Mouse (Mus musculus) kidney, embryonic 16.5 days (tissue): ENCODE results near the gene Slc22a6. TPM values are rescaled to one million over a fixed set of nuclear protein-coding genes. Genes with fewer than 3 reads are reported as not detected.
A peak's percentile ranks its signal among the peaks of the same experiment; 100 is the strongest.

Experiments
- ATAC-seq: fragments of 200-750 bp; cut with Nextera tagmentation; 2 replicates; pipeline ENCODE4 v1.8.0; 2017; ENCODE audit warnings: moderate TSS enrichment; ENCODE audit not compliant: low FRiP score, low TSS enrichment
- H3K27ac ChIP-seq: fragments of 300-500 bp; sonication (generic); 2 replicates; pipeline ENCODE4 v1.5.1; 2014; ENCODE audit warnings: low read length
- H3K27me3 ChIP-seq: fragments of 300-500 bp; sonication (generic); 2 replicates; pipeline ENCODE4 v1.6.1; 2014; ENCODE audit warnings: low read length, control low read depth, mixed read lengths; ENCODE audit not compliant: insufficient read depth
- H3K36me3 ChIP-seq: fragments of 300-500 bp; sonication (generic); 2 replicates; pipeline ENCODE4 v1.6.1; 2014; ENCODE audit warnings: low read length, control low read depth, mixed read lengths; ENCODE audit not compliant: insufficient read depth
- H3K4me1 ChIP-seq: fragments of 300-500 bp; sonication (generic); 2 replicates; pipeline ENCODE4 v1.6.1; 2014; ENCODE audit warnings: low read length, control low read depth, mixed read lengths; ENCODE audit not compliant: insufficient read depth
- H3K4me2 ChIP-seq: fragments of 300-500 bp; sonication (generic); replicated peaks from 2 replicates; pipeline ENCODE4 v1.6.1; 2014; ENCODE audit warnings: low read depth, low read length
- H3K4me3 ChIP-seq: fragments of 300-500 bp; sonication (generic); 2 replicates; pipeline ENCODE4 v1.5.1; 2014; ENCODE audit warnings: mild to moderate bottlenecking, low read length
- H3K9ac ChIP-seq: fragments of 300-500 bp; sonication (generic); replicated peaks from 2 replicates; pipeline ENCODE4 v1.6.1; 2014; ENCODE audit warnings: low read length
- H3K9me3 ChIP-seq: fragments of 300-500 bp; sonication (generic); 2 replicates; pipeline ENCODE4 v1.6.1; 2016; ENCODE audit warnings: low read length, control low read depth
- WGBS: fragments of 180-500 bp; shearing (Covaris S2); extraction: QIAGEN DNeasy Blood & Tissue Kit; methylation state at CpG from one replicate; pipeline ENCODE4 v1.1.7; 2014; 5-methylcytosine and 5-hydroxymethylcytosine counted together
- polyA plus RNA-seq: library from polyadenylated mRNA; unstranded; fragments of >200 nt; fragmentation: Nextera tagmentation; extraction: Ambion mirVana; gene quantifications from 2 replicates; pipeline ENCODE4 v1.2.1, GENCODE M21; 2015

Slc22a6 gene
- 48.8 and 59.4 TPM in 2 replicates for polyA plus RNA-seq

DNA sequence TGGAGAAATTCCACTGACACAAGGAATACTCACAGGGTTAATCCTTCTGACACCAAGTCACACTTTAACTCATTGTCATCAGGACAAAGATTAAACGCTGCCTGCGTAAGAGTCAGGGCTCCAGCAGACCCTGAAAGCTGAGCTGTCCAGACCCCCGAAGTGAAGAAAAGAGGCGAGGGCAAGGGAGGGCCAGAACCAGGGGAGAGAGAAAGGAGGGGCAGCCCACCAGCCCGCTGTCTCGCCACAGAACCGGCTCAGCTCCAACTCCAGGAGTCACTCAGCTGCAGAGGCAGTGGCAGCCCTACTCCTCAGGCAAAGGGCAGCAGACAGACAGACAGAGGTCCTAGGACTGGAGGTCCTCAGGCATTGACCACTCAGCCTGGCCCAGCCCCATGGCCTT lies at the start of gene Slc22a6:
Slc22a6 (plus strand) TSS at position 136 of the 400 bp plus-strand sequence.
- Histone ChIP-seq H3K27me3 (no peaks in the 10 kb centered on the region), H3K9ac (no peak within 1 kb of the TSS), H3K36me3 (no peaks in the 10 kb centered on the region), H3K27ac (peak within 1 kb of the TSS; percentile 16; the same call in 1 of the 2 replicates), H3K4me3 (peak within 1 kb of the TSS; percentile 7), H3K4me1 (peaks cover 3% of the 10 kb centered on the region; the same call in 1 of the 2 replicates), H3K4me2 (no peak within 1 kb of the TSS), H3K9me3 (no peaks in the 10 kb centered on the region)
- WGBS = 9% methylated on average over 7 of the region's 7 CpGs
- peak; percentile 85 for ATAC-seq

DNA sequence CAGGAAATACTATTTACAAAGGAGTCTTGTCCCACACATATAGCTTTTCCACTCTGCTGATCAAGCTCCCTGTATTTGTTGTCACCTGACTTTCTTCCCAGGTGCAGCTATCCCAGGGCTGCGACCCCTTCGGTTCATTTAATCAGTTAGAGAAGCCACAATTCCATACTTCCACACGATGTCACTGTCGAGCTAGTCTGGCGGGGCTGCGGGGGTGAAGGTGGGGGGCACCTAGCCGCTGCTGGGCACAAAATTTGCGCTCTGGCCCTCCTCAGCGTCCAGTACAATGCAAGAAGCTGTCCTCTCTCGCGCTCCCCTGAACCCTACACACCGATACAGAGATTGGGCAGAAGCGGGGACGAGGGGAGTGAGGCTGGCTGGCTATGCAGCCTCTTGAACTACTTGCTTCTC lies 48.4 kb upstream of the Slc22a6 start:
- Histone ChIP-seq H3K36me3 (no peaks in the 10 kb centered on the region), H3K4me3 (peak overlapping the region; percentile 20; the same call in 1 of the 2 replicates), H3K27ac (0 out of 2 replicates have a peak overlapping the region, but pooled peaks have one; percentile 43), H3K27me3 (no peaks in the 10 kb centered on the region; the same call in 1 of the 2 replicates), H3K9me3 (no peaks in the 10 kb centered on the region), H3K9ac (peak overlapping the region; percentile 57), H3K4me1 (peaks cover 13% of the 10 kb centered on the region), H3K4me2 (peak overlapping the region; percentile 53)
- ATAC-seq = peak; percentile 37
- WGBS = 8% methylated on average over 14 of the region's 14 CpGs

DNA sequence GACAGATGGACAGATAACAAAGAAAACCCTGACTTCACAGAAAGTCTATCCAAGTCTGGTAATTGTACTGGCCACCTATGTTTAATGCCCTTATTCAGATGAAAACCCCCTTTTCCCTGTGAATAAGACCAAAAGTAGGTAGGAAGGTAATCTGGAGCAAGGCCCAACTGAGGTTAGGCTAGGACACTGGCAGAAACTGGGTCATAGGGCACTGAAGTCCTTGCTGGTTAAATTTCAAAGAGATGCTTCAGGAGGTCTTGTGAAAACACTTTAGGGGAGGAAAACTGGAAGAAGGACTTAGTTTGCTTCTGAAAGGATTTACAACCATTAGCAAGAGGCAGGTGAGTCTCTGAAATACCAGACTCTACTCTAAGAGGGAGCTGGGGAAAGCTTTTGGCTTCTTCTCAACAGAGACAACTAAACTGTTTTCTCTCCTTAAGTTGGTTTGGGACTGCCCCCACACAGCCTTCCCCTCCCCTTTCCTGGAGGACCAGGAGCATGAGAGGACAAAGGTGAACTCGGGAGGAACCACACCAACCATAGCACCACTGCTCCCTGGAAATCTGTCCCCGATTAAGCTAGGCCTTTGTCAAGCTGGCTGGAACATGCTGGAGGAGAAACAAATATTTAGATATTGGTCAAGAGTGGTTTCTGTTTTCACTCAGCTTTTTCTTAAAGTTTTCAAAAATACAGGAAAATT lies 47.3 kb upstream of the Slc22a6 start:
- peaks cover 13% of the 10 kb centered on the region for H3K4me1 ChIP-seq
- no peak overlapping the region for H3K9ac ChIP-seq
- H3K27ac ChIP-seq = no peak overlapping the region
- no peaks in the 10 kb centered on the region for H3K9me3 ChIP-seq
- ATAC-seq = no peak
- no peaks in the 10 kb centered on the region; the same call in 1 of the 2 replicates for H3K27me3 ChIP-seq
- 43% methylated on average over 2 of the region's 2 CpGs for WGBS
- no peak overlapping the region for H3K4me3 ChIP-seq
- no peak overlapping the region for H3K4me2 ChIP-seq
- H3K36me3 ChIP-seq = no peaks in the 10 kb centered on the region

DNA sequence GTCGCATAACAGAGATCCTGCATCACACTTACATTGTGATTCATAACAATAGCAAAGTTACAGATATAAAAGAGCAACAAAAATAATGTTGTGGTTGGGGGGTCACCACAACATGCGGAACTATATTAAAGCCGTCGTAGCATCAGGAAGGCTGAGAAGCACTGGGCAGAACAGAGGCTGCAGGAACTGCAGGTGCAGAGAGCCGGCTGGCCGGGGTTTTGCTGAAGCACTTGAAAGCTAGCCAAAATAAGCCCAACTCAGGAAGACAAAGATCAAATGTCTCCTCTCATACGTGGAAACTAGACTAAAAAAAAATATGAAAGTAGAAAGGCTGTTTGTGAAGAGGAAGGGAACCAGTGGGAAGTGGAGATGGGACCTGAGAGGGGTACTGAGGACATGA lies 46.1 kb upstream of the Slc22a6 start:
- no peak overlapping the region for H3K4me2 ChIP-seq
- H3K27me3 ChIP-seq = no peaks in the 10 kb centered on the region
- 34% methylated on average over 7 of the region's 7 CpGs for WGBS
- no peaks in the 10 kb centered on the region for H3K36me3 ChIP-seq
- no peak overlapping the region for H3K4me3 ChIP-seq
- no peak overlapping the region for H3K9ac ChIP-seq
- ATAC-seq = no peak
- H3K4me1 ChIP-seq = peaks cover 13% of the 10 kb centered on the region
- no peak overlapping the region for H3K27ac ChIP-seq
- H3K9me3 ChIP-seq = no peaks in the 10 kb centered on the region

DNA sequence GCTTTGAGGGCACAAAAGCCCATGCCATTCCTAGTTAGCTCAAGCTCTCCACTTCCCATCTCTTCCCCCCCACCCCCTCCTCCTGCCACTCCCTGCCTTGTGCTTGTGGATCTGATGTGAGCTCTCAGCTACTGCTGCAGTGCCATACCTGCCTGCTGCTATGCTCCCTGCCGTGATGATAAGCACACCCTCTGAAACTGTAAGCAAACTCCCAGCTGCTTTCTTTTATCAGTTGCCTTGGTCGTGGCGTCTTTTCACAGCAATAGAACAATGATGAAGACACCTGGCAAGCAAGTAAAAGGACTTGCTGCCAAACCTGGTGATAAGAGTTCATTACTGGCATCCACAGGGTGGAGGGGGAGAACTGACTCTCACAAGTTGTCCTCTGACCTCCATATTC lies 45.4 kb upstream of the Slc22a6 start:
- Histone ChIP-seq H3K4me3 (no peak overlapping the region), H3K9me3 (no peaks in the 10 kb centered on the region), H3K36me3 (no peaks in the 10 kb centered on the region), H3K4me1 (peaks cover 9% of the 10 kb centered on the region), H3K27me3 (no peaks in the 10 kb centered on the region), H3K4me2 (no peak overlapping the region), H3K9ac (no peak overlapping the region), H3K27ac (no peak overlapping the region)
- no peak for ATAC-seq
- 50% methylated on average over 3 of the region's 3 CpGs for WGBS

DNA sequence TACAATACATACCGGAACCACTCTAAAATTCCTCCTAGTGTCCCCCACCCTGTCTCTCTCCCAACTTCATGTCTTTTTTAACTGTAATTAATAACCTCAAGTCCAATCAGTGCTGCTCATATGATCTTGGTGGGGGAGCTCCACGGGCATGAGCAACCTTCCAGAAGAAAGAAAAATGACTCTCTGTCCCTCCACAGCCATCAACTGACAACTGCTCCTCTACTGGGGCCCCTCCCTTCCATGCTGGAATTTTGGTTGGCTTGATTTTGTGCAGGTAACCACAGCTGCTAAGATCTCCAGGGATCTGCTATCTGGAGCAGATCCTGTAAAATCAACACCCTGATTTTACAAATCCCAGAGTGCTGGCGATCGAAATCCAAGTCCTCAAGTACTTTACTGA lies 40.4 kb upstream of the Slc22a6 start:
- Histone ChIP-seq H3K36me3 (no peaks in the 10 kb centered on the region), H3K4me1 (no peaks in the 10 kb centered on the region), H3K27ac (no peak overlapping the region), H3K4me2 (no peak overlapping the region), H3K9me3 (no peaks in the 10 kb centered on the region), H3K4me3 (no peak overlapping the region), H3K9ac (no peak overlapping the region), H3K27me3 (no peaks in the 10 kb centered on the region)
- no peak for ATAC-seq
- WGBS = 85% methylated on average over 4 of the region's 4 CpGs

DNA sequence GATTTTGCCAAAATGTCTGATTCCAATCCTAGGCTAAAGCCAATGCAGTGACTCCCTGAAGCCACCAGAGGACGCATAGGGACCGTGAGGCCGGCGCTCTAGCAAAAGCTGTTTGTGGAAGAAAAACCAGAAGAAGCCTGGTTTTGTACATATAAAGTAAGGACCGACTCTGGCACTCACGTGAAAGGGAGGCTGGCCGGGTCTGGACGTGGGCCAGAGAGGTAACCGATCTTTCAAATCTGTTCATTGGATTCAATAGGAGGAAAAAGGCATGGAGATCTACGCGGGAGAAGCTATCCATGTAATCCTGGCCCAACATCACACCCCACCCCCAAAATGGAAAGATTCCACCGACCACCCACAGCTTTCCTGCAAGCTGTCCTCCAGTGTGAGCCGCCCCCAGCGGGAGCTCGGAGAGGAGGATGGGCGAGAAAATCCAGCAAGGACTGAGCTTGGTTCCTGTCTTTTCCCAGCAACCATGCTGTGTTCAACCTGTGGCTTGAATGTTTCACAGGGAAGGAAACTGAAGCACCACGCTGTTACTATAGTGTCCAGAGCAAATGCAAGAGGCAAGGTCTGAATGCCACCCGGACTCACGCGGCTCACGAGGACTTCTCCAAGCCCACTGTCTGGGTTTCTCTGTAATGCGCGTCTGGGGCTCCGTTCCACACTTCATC lies 39.4 kb upstream of the Slc22a6 start:
- Histone ChIP-seq H3K27ac (no peak overlapping the region), H3K36me3 (no peaks in the 10 kb centered on the region), H3K4me3 (peak overlapping the region; percentile 44), H3K4me2 (peak overlapping the region; percentile 72), H3K9me3 (no peaks in the 10 kb centered on the region), H3K4me1 (no peaks in the 10 kb centered on the region), H3K9ac (peak overlapping the region; percentile 63), H3K27me3 (no peaks in the 10 kb centered on the region)
- peak; percentile 78 for ATAC-seq
- WGBS = 7% methylated on average over 24 of the region's 24 CpGs

DNA sequence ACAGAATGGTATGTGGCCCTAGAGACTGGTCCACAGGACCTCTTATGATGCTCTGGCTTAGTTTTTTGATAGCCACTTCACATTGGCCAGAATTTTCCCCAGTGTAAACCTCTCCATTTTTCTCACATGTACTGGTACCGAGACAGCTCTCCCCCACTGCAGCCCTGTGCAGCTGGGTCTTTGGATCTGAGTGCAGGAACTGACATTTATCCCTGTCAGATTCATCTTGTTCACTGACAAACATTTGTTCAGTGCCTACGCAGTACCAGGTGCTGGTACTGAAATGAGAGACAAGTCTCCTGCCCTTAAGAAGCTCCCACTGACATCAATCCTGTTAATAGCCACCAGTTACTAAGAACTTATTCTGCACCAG lies 38.9 kb upstream of the Slc22a6 start:
- H3K4me3 ChIP-seq = peak overlapping the region; percentile 44; the same call in 1 of the 2 replicates
- H3K4me2 ChIP-seq = peak overlapping the region; percentile 72
- no peaks in the 10 kb centered on the region for H3K36me3 ChIP-seq
- no peaks in the 10 kb centered on the region for H3K9me3 ChIP-seq
- no peak for ATAC-seq
- H3K4me1 ChIP-seq = no peaks in the 10 kb centered on the region
- 52% methylated on average over 2 of the region's 2 CpGs for WGBS
- no peak overlapping the region for H3K27ac ChIP-seq
- H3K27me3 ChIP-seq = no peaks in the 10 kb centered on the region
- H3K9ac ChIP-seq = peak overlapping the region; percentile 63; the same call in 1 of the 2 replicates

DNA sequence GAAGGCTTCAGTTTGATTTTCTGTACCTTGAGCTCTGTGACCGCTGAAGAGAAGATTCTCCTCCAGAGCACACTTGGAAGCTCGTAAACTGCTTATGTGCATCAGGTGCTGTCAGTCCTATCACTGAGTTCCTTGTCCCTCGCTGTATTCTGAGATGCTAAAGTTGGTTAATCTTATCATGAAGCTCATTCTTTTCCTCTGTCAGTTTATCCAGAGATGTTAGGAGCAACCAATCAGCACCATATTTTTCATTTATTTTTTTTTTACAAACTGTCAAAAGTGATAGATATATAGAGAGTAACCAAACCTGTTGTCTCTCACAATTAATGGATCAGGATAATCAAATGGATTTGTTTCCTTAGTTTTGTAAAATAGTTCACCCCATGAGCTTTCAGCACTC lies 32.5 kb upstream of the Slc22a6 start:
- H3K4me2 ChIP-seq = no peak overlapping the region
- no peak overlapping the region for H3K4me3 ChIP-seq
- no peaks in the 10 kb centered on the region for H3K4me1 ChIP-seq
- no peaks in the 10 kb centered on the region for H3K36me3 ChIP-seq
- no peaks in the 10 kb centered on the region for H3K27me3 ChIP-seq
- H3K9me3 ChIP-seq = no peaks in the 10 kb centered on the region
- no peak overlapping the region for H3K27ac ChIP-seq
- H3K9ac ChIP-seq = no peak overlapping the region
- WGBS = 80% methylated on average over 3 of the region's 3 CpGs
- no peak for ATAC-seq

DNA sequence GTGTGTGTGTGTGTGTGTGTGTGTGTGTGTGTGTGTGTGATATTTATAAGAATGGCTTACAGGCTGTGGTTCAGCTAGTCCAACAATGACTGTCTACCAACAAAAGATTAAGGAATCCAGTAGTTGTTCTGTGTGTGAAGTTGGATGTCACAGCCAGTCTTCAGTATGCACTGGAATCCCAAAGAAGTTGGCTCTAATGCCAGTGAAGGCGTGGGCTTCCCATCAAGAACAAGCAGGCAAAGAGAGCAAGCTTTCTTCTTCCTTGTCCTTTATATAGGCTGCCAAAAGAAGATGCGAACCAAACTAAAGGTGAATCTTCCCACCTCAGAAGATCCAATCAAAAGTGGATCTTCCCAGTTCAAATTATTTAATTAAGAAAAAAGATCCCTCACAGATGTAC lies 31.9 kb upstream of the Slc22a6 start:
- no peaks in the 10 kb centered on the region for H3K27me3 ChIP-seq
- H3K9ac ChIP-seq = no peak overlapping the region
- H3K36me3 ChIP-seq = no peaks in the 10 kb centered on the region
- H3K4me3 ChIP-seq = no peak overlapping the region
- H3K4me1 ChIP-seq = no peaks in the 10 kb centered on the region
- 86% methylated on average over 2 of the region's 2 CpGs for WGBS
- no peak for ATAC-seq
- H3K27ac ChIP-seq = no peak overlapping the region
- H3K4me2 ChIP-seq = no peak overlapping the region
- no peaks in the 10 kb centered on the region for H3K9me3 ChIP-seq
